Mouse (Mus musculus) right cerebral cortex, adult 2 months (tissue): ENCODE measurements around the gene Erc2.
A peak's percentile ranks its signal among the peaks of the same experiment; 100 is the strongest.

Experiments used
- DNase-seq, 2 experiments: peaks; one replicate each; pipeline ENCODE4 v3.0.0; 2021 to 2022; ENCODE audit warnings: low spot score in 2 of 2

The Erc2 gene

GRCm38 (mm10) chr14:28288196-28288595, 666.0 kb downstream of the Erc2 start:
- no peak for DNase-seq

GRCm38 (mm10) chr14:28288926-28289325, 666.7 kb downstream of the Erc2 start:
- DNase-seq = no peak

- no peak for DNase-seq
Observed at GRCm38 (mm10) chr14:28293921-28294320, 671.7 kb downstream of the Erc2 start.

GRCm38 (mm10) chr14:28295145-28295544, 672.9 kb downstream of the Erc2 start:
- no peak for DNase-seq

- DNase-seq = no peak
Observed at GRCm38 (mm10) chr14:28300095-28300494, 677.9 kb downstream of the Erc2 start.

- DNase-seq = no peak
Observed at GRCm38 (mm10) chr14:28301251-28301650, 679.0 kb downstream of the Erc2 start.

GRCm38 (mm10) chr14:28304131-28304530, 681.9 kb downstream of the Erc2 start:
- DNase-seq = no peak

GRCm38 (mm10) chr14:28308661-28309060, 686.4 kb downstream of the Erc2 start:
- no peak for DNase-seq

- no peak for DNase-seq
Observed at GRCm38 (mm10) chr14:28316851-28317250, 694.6 kb downstream of the Erc2 start.

- DNase-seq = no peak
Observed at GRCm38 (mm10) chr14:28321916-28322534, 699.8 kb downstream of the Erc2 start.

GRCm38 (mm10) chr14:28323243-28323642, 701.0 kb downstream of the Erc2 start:
- no peak for DNase-seq

GRCm38 (mm10) chr14:28323727-28324126, 701.5 kb downstream of the Erc2 start:
- DNase-seq = no peak

GRCm38 (mm10) chr14:28326456-28326855, 704.2 kb downstream of the Erc2 start:
- no peak for DNase-seq

- no peak for DNase-seq
Observed at GRCm38 (mm10) chr14:28328512-28328911, 706.3 kb downstream of the Erc2 start.

GRCm38 (mm10) chr14:28331108-28331507, 708.9 kb downstream of the Erc2 start:
- DNase-seq = no peak

GRCm38 (mm10) chr14:28332351-28332953, 710.2 kb downstream of the Erc2 start:
- DNase-seq = peak; percentile 29 to 56

GRCm38 (mm10) chr14:28339146-28339545, 716.9 kb downstream of the Erc2 start:
- no peak for DNase-seq

- DNase-seq = no peak
Observed at GRCm38 (mm10) chr14:28349129-28349528, 726.9 kb downstream of the Erc2 start.

- DNase-seq = no peak
Observed at GRCm38 (mm10) chr14:28356031-28356430, 733.8 kb downstream of the Erc2 start.

GRCm38 (mm10) chr14:28359502-28359901, 737.3 kb downstream of the Erc2 start:
- no peak for DNase-seq

- no peak for DNase-seq
Observed at GRCm38 (mm10) chr14:28359983-28360382, 737.8 kb downstream of the Erc2 start.

GRCm38 (mm10) chr14:28362336-28362735, 740.1 kb downstream of the Erc2 start:
- no peak for DNase-seq

GRCm38 (mm10) chr14:28370713-28371112, 748.5 kb downstream of the Erc2 start:
- DNase-seq = no peak

- no peak for DNase-seq
Observed at GRCm38 (mm10) chr14:28371651-28372050, 749.4 kb downstream of the Erc2 start.
